Mouse (Mus musculus) G1E (cell line): ENCODE measurements around the gene A930002H24Rik.

Source experiments
- CTCF ChIP-seq: IDR thresholded peaks from 2 replicates; pipeline ENCODE4 v1.5.1; 2012; ENCODE audit warnings: low read depth, low read length, inconsistent platforms, mixed read lengths
- GATA1 ChIP-seq: IDR thresholded peaks from 2 replicates; pipeline ENCODE4 v1.6.1; 2012; ENCODE audit warnings: borderline replicate concordance, low read length, inconsistent platforms, mixed read lengths
- POLR2AphosphoS5 ChIP-seq: IDR thresholded peaks from 2 replicates; pipeline ENCODE4 v1.6.1; 2012; ENCODE audit warnings: low read depth, low read length, inconsistent platforms; ENCODE audit not compliant: insufficient replicate concordance

DNA sequence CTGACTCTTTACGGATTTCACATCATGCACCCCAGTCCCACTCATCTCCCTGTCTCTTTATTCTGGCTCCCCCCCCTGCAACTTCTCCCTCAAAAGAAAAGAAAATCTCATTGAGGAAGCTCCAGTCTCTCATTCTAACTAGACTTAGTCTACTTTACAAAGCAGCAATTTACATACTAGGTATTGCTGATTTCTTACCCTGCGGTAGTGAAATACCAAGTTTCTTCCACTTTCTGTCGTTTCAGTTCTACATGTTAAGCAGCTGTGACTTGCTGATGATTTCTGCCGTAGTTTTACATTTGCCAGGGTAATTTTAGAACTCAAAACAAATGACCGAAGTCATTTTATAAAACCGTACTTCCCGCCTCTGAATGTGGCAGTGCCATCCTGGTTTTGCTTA lies 8.2 kb upstream of the A930002H24Rik start:
- no peak for TF ChIP-seq GATA1
- no peak for TF ChIP-seq CTCF
- TF ChIP-seq POLR2AphosphoS5 = no peak
